Mouse (Mus musculus) retina, adult 2 months (tissue): ENCODE data around the gene Spem1.
A peak's percentile ranks its signal among the peaks of the same experiment; 100 is the strongest.

ENCODE experiments used
- DNase-seq: peaks from one replicate; pipeline ENCODE4 v3.0.0-alpha.2; 2012; ENCODE audit warnings: low read depth, low spot score

Gene Spem1

DNA sequence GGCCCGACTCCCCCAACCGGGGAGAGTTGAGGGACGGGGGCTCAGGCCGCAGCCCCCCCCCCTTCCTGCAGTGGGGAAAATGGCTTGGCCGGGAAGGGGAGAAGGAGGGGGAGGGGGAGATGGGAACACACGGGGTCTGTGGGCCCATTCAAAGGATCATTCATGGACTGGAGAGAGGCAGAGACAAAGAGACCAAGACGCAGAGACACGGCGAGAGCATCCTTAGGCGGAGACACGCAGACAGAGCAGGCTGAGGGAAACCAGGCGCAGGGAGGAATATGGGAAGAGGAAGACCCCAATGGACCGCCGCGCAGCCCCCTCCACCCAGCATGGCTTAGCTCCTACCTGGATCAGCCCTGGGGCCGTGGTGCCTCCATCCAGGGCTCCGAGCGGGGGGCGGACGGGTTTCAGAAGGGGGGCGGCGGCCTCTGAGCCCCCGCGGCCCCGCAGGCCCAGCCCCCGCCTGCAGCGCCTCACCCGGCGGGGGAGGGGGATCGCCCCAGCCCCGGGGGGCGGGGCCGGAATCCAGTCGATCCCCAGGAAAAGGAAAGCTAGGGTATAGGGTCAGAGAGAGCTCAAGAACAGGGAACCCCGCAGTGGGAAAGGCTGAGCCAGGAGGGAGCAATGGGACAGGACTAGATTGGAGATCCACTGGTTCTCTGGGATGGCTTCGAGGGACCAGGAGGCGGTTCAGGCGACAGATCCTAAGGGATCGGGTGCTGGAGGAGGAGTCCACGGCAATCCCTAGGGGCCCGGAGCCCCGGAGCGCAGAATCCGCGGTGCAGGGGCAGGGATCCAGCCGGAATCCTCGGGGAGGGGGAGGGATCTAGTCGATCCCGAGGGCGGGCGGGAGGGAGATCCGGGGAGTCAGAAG lies 15.0 kb upstream of the Spem1 start:
- no peak for DNase-seq

DNA sequence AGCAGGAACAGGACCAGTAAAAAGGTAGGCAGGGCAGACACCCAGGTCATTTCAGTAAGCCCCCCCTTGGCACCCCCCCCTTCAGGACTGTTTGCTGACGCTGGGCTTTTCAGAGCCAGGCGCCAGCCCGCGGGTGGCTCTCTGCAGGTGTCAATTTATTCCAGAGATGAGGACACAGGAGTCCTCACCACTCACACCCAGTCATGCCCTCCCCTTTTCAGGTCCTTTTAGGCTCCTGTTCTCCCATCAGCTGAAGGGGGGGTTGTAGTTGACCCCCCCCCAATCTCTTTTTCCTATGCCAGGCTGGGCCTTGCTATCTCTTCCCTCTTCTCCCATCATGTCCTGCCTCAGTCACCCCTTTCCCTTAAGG lies 14.0 kb upstream of the Spem1 start:
- DNase-seq, result no peak

DNA sequence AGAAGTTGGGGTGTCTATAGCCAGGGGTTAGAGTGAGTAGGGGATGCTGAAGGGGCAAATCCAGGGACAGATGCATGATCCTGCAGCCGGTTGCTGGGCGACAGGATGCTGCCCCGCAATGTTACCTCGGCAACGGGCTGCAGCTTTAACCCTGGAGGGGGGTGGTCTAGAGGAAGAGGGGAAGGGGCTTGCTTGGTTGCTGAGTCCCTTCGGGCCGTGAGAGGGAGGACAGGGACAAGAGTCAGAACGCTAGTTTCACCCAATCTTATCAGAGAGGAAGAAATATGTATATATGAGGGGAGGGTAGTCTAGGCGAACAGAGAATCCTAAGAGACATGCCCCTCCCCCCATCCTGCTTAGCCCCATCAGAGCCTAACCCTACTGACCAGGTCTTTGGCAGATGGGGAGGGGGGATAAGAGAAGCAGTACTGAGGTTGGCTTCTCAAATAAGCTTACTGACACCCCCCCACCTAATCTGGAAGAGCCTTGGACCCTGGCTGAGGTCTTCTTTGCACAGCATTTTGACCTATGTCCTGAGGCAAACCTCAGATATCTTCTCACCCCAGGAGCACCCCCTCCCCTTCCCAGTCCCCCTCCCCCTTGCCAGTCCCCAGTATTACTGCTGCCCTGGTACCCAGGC lies 13.5 kb upstream of the Spem1 start:
- DNase-seq, result no peak

DNA sequence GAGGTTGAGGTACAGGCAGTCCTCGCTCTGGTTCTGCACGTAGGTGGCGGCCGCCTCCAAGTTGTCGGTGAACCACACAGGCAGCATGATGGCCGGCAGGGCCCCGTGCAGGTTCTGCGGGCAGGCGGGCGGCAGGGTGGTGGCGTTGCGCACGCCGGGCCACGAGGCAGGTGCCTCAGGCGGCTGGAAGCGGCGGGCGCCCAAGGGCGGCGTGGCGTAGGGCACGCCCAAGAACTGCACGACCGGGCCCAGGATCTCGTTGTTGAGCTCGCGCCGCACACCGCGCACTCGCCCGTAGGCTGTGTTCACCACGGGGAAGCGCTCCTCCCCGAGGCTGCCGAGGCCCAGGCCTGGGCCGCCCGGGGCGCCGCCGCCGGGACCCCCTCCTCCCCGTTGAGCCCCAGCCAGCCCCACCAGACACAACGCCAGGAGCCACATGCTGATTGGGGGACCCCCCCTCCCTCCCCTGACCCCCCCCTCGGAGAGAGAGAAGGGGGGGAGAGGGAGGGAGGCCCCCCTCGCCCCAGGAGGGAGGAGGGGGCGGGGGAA lies 12.1 kb upstream of the Spem1 start:
- DNase-seq, result no peak

DNA sequence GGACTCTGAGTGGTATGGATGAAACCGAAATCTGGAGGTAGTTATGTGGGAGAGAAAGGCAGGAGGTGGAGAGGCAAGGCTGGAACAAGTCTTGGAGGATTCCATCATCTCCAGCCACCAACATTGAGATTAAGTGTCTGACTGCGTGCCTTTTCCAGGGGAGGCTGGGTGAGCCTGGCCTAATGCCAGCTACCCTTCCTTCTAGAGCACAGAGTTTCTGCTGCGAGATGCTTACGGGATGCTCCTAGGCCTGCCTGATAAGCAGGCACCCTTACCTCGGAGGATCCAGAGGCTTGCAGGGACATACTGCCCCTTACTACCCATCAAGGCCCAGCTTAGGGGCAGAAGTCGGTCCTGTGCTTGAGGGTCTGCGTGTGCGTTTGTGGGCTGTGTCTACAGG lies 11.6 kb upstream of the Spem1 start:
- DNase-seq, result no peak

DNA sequence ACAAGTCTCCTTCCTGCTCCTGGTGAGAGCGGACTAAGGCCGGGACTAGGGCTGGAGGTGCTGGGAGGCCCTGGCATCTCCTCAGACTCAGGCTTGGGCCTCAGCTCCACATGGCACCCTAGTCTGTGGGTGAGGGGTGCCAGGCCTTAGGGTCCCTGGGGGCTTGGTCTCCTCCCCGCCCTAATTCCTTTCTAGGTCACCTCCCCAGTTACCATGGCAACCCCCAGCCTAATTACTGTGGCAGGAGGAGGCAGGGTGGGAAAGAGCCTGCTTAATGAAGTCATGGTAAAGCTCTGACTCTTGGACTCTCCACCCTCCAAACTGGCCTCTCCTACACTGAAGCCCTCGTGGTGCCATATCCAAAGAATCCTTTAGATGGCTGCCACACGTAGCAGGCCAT lies 6.9 kb upstream of the Spem1 start:
- no peak for DNase-seq

DNA sequence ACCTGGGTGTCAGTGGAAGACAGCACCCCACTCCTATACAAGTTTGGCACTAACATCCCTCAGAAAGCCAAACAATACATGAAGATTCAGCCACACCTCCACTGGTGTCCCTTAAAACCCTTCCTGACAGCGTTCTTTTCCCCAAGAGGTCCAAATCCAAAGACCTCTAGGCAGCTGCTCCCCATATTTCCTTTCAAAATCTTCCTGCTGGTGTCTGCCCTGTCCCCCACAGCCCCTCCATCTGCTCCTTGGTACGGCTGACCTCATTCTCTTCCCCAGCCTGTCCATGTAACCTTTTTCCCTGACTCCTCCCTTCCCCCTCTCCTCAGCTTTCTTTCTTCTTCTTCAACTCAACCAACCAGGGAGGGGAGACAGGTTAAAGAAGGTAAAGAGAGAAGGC lies 1.5 kb upstream of the Spem1 start:
- DNase-seq, result no peak

DNA sequence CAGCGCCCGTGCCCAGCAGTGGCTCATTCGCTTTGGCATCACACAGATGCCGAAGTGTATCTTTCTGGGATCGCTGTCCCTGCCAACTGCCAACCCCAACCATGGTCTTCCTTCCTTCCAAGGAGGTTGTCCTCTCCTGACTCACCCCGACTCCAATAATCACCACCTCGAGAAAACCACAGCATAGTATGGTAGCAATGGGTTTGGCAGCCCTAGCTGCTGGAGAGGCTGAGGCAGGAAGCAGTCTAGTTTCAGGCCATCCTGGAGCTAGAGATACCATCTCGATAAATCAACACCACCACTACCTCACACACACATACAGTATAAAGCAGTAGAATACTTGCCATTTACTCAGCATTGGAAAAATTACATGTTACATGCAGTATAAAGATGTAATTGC lies 3.1 kb downstream of the Spem1 start:
- no peak for DNase-seq

DNA sequence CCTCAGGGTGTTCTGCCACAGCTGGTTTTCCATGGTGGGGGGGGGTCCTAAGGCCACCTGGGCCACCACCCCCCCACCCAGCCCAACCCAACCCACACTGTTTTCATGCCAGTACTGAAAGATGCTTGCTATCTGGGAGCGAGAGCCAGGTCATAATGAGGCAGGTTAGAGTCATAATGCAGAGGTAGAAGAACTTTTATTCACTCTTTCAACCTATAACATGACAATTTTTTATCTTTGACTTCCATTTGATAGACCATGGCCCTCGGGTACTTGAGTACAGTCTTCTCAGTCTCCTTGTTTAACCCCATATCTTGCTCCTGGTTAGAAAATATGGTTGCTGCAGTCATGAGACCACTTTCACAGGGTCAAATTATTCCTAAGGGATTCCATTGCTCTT lies 3.6 kb downstream of the Spem1 start, which contains the start of gene Spem2:
TSS of gene Spem2 (minus strand) at position 101 of the 400 bp plus-strand sequence.
- no peak for DNase-seq

DNA sequence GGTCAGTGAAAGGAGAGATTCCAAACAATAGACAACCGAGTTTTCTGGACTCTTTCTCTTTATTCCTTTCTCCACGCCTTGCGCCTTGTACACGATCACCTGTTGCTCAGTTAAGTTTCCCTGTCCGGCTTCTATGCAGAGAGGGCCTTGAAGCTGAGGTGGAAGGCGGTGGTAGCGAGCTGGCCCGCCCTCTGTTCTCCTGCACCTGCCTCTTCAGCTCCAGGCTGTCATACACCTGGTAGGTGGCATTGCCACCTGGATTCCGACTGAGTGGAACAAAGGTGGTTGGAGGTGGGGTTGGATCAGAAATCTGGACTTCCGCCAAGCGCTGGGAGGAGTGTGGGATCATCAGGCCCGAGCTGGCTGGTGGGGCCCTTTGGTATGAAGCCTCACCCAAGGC lies 5.5 kb downstream of the Spem1 start:
- no peak for DNase-seq

DNA sequence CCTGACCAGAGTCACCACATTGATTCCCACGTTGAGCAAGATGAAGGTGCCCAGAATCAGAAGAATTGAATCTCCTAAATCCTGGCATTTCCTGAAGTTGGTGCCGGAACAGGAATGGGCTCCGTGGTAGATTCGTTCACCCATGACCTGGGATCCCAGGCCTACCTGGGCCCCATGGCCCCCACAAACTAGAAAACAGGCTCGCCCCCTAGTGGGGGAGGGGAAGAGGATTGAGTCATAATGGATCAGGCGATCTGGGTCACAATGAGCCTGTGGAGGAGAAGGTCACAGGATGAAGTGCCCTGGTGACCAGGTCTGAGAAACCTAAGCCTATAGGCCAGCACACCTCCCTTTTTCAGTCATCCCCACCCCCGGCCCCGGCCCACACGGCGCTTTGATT lies 6.8 kb downstream of the Spem1 start, which contains the start of gene Gm39566:
TSS of gene Gm39566 (minus strand) at position 144 of the 400 bp plus-strand sequence.
- no peak for DNase-seq

DNA sequence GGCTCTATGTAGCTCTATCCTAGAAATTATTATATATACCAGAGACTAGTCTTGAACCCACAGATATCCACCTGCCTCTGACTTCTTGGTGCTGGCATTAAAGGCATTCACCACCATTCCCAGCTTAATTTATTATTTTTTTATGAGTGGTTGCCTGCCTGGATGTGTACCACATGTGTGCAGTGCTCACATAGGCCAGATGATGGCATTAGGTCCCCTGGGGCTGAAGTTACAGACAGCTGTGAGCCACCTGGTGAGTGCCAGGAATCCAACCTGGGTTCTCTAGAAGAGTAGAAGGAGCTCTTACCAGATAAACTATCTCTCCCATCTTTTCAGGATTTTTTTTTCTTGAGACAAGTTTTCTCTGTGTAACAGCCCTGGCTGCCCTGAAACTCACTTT lies 11.7 kb downstream of the Spem1 start:
- DNase-seq, result no peak

DNA sequence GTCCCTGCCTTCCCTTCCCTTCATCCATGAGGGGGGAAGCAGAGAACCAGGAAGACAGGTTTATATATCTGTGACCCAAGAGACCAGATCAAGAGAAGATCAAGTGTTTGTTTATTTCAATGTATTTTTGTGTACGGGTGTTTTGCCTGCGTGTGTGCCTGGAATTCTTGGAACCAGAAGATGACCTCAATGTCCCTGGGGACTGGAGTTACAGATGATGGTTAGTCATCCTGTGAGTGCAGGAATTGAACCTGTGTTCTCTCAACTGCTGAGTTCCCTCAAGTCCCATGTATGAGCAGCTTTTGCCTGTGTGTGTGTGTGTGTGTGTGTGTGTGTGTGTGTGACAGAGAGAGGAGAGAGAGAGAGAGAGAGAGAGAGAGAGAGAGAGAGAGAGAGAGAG lies 14.3 kb downstream of the Spem1 start:
- no peak for DNase-seq

DNA sequence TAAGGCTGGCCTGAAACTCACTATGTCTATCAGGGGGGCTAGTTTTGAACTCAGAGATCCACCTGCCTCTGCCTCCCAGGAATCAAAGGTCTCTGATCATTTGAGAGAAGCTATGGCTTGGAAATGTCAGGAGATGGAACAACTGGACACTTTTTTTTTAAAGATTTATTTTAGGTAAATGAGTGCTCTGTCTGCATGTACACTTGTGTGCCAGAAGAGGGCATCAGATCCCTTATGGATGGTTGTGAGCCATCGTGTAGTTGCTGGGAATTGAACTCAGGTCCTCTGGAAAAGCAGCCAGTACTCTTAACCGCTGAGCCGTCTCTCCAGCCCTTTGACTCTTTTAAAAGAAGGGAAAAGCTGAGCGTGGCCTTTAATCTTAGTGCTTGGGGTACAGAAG lies 15.6 kb downstream of the Spem1 start:
- no peak for DNase-seq

DNA sequence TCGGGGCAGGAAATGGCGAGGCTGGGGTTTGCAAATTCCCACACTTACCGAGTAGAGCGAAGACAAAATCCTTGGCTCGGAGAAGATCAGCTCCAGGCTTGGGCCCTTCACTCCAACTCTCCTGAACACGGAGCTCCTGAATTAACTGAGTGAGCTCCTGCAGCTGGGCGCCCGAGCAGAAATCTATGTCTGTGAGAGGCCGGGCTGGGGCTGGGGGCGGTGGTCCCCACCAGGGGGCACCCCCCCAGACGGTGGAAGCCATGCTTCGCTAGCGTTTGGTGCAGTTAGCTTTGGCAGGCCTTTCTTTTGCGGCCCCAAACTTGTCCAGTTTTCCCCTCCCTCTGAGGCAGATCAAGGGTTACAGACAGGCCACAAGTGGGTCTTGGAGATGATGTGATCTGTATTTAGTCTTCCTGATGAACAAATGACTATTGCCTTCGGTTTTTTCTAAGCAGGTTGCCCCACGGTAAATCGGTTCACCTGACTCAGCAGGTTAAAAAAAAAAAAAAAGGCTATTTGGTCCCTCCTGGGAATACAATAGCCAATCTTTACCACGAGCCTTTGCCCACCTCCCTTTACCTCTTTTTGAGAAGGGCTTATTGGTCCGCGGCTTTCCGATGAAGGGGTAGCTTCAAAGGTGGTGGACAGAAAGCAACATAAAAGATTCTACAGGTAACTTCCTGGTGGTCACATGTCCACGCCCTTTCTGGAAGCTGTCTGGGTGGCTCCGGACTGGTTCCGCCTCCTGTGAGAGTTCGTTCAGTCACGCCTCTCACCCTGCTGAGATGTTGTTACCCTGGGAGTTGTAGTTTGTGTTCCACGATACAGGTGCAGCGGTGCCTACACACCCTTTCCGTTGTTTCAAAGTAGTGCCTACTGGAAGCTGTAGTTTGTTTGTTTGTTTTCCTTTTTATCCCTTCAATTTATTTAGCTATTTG lies 16.7 kb downstream of the Spem1 start, which contains the start of gene Tmem102:
TSS of gene Tmem102 (minus strand) at position 653 of the 938 bp plus-strand sequence.
- DNase-seq, result no peak

DNA sequence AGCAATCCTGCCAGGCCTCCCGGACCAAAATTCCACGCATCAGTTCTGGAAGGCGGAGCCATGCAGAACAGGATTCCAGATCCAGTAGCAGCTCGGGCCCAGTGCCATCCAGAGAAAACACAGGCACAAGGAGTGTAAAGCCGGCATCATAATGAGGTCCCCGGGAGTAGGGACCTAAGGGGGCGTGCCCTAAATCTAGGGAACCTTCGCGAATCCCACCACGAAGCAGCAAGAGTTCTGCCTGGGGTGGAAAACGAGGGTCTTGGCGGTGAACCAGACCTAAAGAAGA lies 17.4 kb downstream of the Spem1 start:
- no peak for DNase-seq

DNA sequence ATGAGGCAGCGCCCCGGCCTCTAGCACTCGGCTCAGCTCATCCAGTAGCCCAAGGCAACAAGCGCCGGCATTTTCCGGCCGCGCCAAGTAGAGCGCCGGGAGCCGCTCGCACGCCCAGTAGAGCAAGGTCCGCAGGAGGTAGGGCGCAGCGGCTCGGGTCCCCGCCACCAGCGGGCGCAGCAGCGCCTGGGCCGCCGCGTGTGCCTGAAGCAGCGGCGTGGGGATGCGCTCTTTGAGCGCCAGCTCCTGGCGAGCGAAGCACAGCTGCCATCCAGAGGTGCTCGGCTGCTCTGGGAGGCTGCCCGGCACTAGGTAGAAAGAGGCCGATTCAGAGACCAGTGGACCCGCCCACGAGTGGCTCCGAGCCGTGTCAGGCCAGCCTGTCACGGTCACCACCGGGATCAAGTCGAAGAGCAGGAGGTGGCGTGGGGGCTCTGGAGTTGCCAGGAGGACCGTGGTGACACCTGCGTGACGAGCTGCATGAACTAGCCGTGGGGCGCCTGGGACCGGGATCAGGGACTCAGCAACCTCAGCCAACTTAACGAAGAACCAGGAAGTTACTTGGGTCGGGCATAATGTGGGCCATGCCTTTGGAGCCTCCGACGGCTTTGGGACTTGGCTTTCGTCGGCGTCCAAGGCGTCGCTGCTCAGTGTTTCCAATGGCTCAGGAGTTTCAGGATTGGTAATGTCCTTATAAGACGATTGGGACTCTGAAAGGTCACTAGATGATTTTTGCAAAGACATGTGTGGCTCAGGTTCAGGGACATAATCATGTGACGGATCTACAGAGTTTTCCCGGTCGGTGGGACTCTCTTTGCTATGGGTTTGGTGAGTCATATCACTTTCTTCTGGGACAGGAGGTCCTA lies 18.0 kb downstream of the Spem1 start:
- DNase-seq, result peak; percentile 54

DNA sequence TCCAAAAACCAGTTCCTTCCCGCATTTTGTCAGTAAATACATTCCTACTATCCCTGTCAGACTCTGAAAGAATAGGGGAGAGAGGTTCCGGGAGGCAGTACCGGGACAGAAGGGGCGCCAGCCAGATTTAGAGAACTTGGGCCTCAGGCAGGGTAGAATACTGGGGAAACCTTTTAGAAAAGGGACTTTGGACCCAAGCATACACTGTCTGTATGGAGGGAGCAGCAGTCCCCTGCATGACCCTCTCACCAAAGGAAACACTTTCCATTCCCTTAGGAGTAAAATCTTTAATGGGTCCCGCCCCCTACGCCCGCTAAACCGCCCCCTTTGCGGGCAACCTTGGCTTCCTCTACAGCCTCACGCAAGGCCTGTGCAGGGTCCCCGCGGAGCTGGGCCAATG lies 18.7 kb downstream of the Spem1 start:
- DNase-seq, result no peak

DNA sequence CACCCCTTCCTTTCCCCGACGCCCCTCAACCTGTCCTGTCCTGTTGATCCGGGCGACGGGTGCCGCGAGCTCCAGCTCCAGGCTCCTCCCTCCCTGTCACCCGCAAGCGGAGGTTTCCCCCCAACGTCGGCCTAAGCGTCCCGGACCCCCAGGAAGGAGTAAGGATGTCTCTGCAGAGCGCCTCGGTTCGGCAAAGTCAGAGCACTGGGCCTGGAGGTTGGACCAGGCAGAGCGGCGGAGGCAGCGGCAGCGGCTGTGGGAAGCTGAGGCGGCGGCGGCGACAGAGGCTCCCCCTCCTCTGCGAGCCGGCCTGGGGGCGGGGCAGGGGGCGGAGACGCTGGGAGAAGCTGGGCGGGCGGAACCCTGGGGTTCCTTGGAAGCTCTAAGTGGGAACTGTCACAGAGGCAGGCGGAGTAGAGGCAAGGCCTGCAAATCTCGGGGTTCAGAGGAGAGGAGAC lies 19.3 kb downstream of the Spem1 start:
- DNase-seq, result no peak

DNA sequence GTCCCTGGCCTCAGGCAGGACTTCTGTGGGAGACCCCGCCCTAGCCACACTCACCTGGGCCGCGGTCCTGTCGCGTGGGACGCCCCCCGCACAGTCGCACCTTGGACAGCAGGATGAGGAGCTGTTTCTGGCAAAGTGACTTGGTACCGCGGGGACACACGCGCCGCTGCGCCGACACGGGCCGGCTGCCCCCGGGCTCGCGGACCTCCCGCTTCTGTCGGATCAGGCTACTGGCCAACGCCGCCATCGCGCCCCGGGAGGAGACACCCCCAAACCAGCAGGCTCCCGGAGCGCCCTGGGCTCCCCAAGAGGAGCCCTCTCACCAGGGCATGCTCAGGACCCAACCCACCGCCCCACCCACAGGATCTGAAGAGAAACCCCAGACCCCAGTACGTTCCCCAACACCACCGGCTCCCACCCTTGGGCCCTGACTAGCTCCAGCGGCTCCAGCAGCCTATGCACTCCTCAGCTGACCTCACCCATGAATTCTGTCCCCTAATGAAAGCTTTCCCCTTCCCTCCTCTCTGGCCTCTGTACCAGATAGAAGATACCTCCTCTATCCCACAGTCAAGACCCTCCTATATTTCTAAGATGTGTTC lies 20.5 kb downstream of the Spem1 start, which contains the start of gene Fgf11:
TSS of gene Fgf11 (minus strand) at position 479 of the 599 bp plus-strand sequence.
- no peak for DNase-seq
